Mouse (Mus musculus): Measurements from ENCODE around the gene Cdc34.

The Cdc34 gene

GRCm38 (mm10) chr10:79716254-79716987 lies 34.4 kb downstream of the Cdc34 start, which contains the start of gene Hcn2:
TSS of gene Hcn2 (plus strand) at chr10:79716634.
- DNase-seq (ENCODE audit: inconsistent age in 2 of 2, low spot score in 1 of 2) = peak in 1 of 2 experiments; percentile 74

DNA sequence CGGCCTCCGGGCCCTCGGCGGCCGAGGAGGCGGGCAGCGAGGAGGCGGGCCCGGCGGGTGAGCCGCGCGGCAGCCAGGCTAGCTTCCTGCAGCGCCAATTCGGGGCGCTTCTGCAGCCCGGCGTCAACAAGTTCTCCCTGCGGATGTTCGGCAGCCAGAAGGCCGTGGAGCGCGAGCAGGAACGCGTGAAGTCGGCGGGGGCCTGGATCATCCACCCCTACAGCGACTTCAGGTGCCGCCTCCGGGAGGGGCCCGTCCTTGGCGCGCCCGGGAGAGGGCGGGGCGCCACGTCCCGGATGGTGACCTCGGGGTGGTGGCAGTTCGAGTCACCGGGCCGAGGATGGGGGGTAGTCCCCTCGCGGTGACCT lies 35.0 kb downstream of the Cdc34 start:
- DNase-seq (ENCODE audit: inconsistent age in 2 of 2, low spot score in 1 of 2) = peak in 1 of 2 experiments; percentile 79

DNA sequence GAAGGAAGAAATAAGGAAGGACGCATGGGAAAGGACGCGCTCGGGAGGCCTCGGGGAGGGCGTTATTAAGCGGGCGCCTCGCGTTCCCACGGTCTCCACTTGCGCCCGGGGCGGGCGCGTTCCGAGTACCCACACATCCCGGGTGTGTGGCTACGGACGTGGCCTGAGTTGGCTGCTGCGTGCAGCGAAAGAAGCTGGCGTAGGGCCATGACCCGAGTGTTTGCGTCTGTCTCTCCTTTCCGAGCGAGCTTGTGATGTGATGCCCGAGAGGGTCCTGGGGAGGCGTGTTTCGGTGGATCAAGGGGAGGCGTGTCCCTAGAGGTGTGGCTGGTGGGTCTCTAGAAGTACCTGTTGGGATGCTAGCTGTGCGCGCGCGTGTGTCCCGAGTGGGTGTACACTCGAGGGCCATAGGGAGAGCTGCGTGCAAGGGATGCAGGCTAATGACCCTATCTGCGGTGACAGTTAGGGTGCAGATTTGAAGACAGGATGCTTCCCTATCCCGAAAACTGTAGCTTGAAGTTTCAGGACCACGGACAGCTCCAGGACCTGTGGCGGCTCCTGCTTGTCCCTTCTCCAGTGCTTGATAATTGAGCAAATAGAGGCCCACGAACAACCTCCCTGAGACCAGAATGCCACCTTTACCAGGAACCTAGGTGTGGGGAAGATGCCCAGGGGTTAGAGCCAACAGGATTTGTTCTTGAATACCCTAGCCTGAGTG lies 35.8 kb downstream of the Cdc34 start:
- DNase-seq (ENCODE audit: inconsistent age in 2 of 2, low spot score in 1 of 2) = peak; percentile 71 to 91

GRCm38 (mm10) chr10:79721089-79721488 lies 39.1 kb downstream of the Cdc34 start:
- DNase-seq (ENCODE audit: inconsistent age in 2 of 2, low spot score in 1 of 2) = no peak

DNA sequence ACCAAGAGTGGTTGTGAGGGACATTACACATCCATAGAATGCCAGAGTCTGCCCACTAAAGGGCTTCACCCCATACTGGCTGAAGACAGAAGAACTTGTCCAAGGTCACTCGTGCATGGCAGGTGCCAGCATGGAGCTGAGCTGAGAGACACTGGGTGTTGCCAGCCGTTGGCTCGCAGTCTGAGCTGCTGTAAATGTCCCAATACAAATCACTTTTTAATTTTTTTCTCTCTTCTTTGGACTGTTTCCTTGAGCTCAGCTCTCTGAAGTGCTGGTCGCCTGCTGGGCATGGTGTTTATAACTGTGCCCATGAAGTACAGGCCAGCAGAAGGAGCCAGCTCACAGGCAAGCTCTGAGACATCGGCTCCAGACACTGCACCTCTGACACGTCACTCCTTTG lies 41.1 kb downstream of the Cdc34 start:
- no peak for DNase-seq (ENCODE audit: inconsistent age in 2 of 2, low spot score in 1 of 2)

DNA sequence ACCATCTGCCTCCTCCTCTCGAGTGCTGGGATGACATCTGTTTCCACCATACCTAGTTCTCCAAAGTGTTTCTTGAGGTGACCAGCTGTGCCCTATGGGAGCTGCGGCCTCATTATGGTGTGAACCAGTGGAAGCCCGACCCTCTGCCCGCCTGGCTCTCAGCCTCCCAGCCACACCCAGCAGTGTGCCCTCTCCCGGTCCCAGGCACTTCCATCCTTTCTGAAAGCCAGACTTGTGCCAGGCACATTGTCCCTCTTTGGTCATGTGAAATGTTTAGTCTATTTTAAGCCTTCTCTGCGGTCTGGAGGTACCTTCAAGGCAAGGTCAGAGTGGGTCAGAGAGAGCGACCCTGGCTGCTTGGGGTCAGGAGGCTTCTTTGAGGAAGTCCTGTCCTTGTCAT lies 41.7 kb downstream of the Cdc34 start:
- DNase-seq (ENCODE audit: inconsistent age in 2 of 2, low spot score in 1 of 2) = no peak

GRCm38 (mm10) chr10:79726090-79726489 lies 44.1 kb downstream of the Cdc34 start:
- DNase-seq (ENCODE audit: inconsistent age in 2 of 2, low spot score in 1 of 2) = peak; percentile 69 to 84

GRCm38 (mm10) chr10:79728323-79729249 lies 46.6 kb downstream of the Cdc34 start:
- DNase-seq (ENCODE audit: inconsistent age in 2 of 2, low spot score in 1 of 2) = no peak

DNA sequence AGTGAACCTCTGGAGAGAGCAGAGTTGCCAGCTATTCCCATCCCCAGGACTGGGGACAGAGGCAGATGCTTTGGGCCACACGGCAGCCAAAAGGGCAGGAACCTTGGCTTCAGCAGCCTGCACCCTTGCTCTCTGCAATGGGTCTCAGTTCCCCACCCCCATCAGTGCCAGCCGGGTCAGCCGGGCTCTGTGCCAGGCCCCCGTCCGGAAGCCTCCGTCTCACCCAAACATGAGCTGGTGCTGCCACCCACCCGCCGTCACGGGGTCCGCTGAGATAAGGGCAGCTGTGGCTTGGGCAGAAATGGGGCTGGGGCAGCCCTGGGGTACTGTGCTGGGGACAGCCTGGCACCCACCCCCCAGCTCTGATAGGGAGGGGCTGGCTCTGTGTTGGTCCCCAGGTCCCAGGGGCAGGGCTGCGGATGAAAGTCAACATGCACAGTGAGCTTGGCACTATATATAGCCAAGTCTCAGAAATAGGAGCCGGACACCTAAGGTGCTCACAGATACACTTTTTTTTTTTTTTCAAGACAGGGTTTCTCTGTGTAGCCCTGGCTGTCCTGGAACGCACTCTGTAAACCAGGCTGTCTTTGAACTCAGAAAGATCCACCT lies 47.5 kb downstream of the Cdc34 start:
- DNase-seq (ENCODE audit: inconsistent age in 2 of 2, low spot score in 1 of 2) = no peak

GRCm38 (mm10) chr10:79732500-79732899 lies 50.5 kb downstream of the Cdc34 start:
- peak in 1 of 2 experiments; percentile 77 for DNase-seq (ENCODE audit: inconsistent age in 2 of 2, low spot score in 1 of 2)

DNA sequence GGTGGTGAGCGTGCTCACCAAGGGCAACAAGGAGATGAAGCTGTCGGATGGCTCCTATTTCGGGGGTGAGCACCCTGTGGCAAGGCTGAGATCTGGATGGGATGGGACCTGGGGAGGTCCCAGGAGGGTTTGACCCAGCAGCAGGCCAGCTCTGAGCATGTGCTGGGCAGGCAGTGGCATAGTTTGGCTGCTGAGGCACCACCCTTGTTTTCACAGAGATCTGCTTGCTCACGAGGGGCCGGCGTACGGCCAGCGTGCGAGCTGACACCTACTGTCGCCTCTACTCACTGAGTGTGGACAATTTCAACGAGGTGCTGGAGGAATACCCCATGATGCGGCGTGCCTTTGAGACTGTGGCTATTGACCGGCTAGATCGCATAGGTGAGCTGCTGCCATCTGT lies 51.9 kb downstream of the Cdc34 start:
- DNase-seq (ENCODE audit: inconsistent age in 2 of 2, low spot score in 1 of 2) = no peak

DNA sequence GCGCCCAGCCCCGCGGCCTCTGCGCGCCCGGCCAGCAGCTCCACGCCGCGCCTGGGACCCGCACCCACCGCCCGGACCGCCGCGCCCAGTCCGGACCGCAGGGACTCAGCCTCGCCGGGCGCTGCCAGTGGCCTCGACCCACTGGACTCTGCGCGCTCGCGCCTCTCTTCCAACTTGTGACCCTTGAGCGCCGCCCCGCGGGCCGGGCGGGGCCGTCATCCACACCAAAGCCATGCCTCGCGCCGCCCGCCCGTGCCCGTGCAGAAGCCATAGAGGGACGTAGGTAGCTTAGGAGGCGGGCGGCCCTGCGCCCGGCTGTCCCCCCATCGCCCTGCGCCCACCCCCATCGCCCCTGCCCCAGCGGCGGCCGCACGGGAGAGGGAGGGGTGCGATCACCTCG lies 53.4 kb downstream of the Cdc34 start:
- no peak for DNase-seq (ENCODE audit: inconsistent age in 2 of 2, low spot score in 1 of 2)

- no peak for DNase-seq (ENCODE audit: inconsistent age in 2 of 2, low spot score in 1 of 2)
Observed at GRCm38 (mm10) chr10:79736706-79737105, 54.7 kb downstream of the Cdc34 start.

Data from adrenal gland, adult (tissue).